7 mouse cellular contexts compared by ENCODE assay signal in the genomic region with DNA sequence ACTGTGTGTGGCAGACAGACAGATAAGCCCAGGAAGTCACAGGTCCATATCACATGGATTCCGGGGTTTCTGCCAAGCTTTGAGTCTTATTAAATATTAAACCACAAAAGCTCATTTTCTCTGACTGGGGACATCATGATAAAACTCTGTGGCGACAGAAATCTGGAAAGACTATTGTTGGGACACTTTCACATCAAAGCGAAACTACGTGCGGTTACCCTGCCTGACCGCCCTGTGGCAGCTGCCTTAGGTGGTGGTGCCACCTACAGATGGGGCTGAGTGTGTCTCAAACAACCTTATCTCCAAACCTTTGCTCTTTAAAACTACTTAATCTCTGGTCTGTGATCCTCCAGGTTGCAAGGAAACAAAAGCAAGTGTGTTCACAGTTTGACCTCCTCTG.
A peak's percentile ranks its signal among the peaks of the same experiment; 100 is the strongest.
DNase-seq lines count a peak whose midpoint lies in the region; ATAC-seq and TF ChIP-seq lines count a peak whose summit lies in the region.

No protein-coding gene starts in this region.

- H3K4me1 ChIP-seq in heart, embryonic 16.5 days (ENCODE audit: control insufficient read depth, insufficient read depth, low read length), result peaks cover 9% of the 10 kb centered on the region
- no peaks in the 10 kb centered on the region for H3K4me1 ChIP-seq in liver, embryonic 15.5 days (replicated peaks)
- no peaks in the 10 kb centered on the region for H3K4me1 ChIP-seq in stomach, embryonic 15.5 days

- H3K9me3 ChIP-seq in heart, embryonic 16.5 days (replicated peaks; ENCODE audit: control insufficient read depth, low read length), result no peaks in the 10 kb centered on the region
- H3K9me3 ChIP-seq in liver, embryonic 15.5 days (replicated peaks), result no peaks in the 10 kb centered on the region
- no peaks in the 10 kb centered on the region for H3K9me3 ChIP-seq in stomach, embryonic 15.5 days

- peak overlapping the region; percentile 77 for H3K27ac ChIP-seq in heart, embryonic 16.5 days (ENCODE audit: low read length)
- H3K27ac ChIP-seq in liver, embryonic 15.5 days (replicated peaks), result no peak overlapping the region
- H3K27ac ChIP-seq in stomach, embryonic 15.5 days, result no peak overlapping the region

- H3K79me2 ChIP-seq in C2C12 (ENCODE audit: control insufficient read depth, insufficient read depth), result no peaks in the 10 kb centered on the region

- peak overlapping the region; percentile 55 for H3K4me2 ChIP-seq in heart, embryonic 16.5 days (ENCODE audit: low read depth, low read length)
- peak overlapping the region; percentile 38; the same call in 1 of the 2 replicates for H3K4me2 ChIP-seq in liver, embryonic 15.5 days
- H3K4me2 ChIP-seq in stomach, embryonic 15.5 days, result peak overlapping the region; percentile 27; the same call in 1 of the 2 replicates

- peaks cover 10% of the 10 kb centered on the region for H3K27me3 ChIP-seq in C2C12 (ENCODE audit: control insufficient read depth, insufficient read depth, insufficient read length)
- no peaks in the 10 kb centered on the region; the same call in 1 of the 2 replicates for H3K27me3 ChIP-seq in heart, embryonic 16.5 days (ENCODE audit: control insufficient read depth, insufficient read depth, low read length)
- H3K27me3 ChIP-seq in liver, embryonic 15.5 days, result no peaks in the 10 kb centered on the region
- no peaks in the 10 kb centered on the region for H3K27me3 ChIP-seq in stomach, embryonic 15.5 days (replicated peaks)

- TF ChIP-seq CTCF in C2C12 (IDR thresholded peaks at IDR 0.05; ENCODE audit: control insufficient read depth, insufficient read depth, insufficient read length), result peak; percentile 73

- H3K4me3 ChIP-seq in C2C12 (ENCODE audit: insufficient read depth, poor library complexity, severe bottlenecking), result no peak overlapping the region
- H3K4me3 ChIP-seq in heart, embryonic 16.5 days (ENCODE audit: low read length), result peak overlapping the region; percentile 46
- H3K4me3 ChIP-seq in liver, embryonic 15.5 days (replicated peaks), result peak overlapping the region; percentile 30; the same call in 1 of the 2 replicates
- 0 out of 2 replicates have a peak overlapping the region, but pooled peaks have one; percentile 19 for H3K4me3 ChIP-seq in stomach, embryonic 15.5 days (replicated peaks)

- H3ac ChIP-seq in C2C12 (ENCODE audit: control insufficient read depth, insufficient read length, low read depth), result no peak overlapping the region

- H3K9ac ChIP-seq in heart, embryonic 16.5 days (ENCODE audit: low read length), result peak overlapping the region; percentile 47
- no peak overlapping the region for H3K9ac ChIP-seq in liver, embryonic 15.5 days
- no peak overlapping the region for H3K9ac ChIP-seq in stomach, embryonic 15.5 days

- WGBS in heart, embryonic 16.5 days, result 10% methylated on average over 6 of the region's 6 CpGs
- 22% methylated on average over 6 of the region's 6 CpGs for WGBS in liver, embryonic 15.5 days (ENCODE audit: insufficient replicate concordance)
- 34% methylated on average over 6 of the region's 6 CpGs for WGBS in stomach, embryonic 15.5 days

- no peaks in the 10 kb centered on the region for H3K79me3 ChIP-seq in C2C12 (ENCODE audit: low read depth)

- no peaks in the 10 kb centered on the region for H3K36me3 ChIP-seq in C2C12 (ENCODE audit: control insufficient read depth, insufficient read depth)
- H3K36me3 ChIP-seq in heart, embryonic 16.5 days (ENCODE audit: control insufficient read depth, insufficient read depth), result no peaks in the 10 kb centered on the region
- H3K36me3 ChIP-seq in liver, embryonic 15.5 days (replicated peaks), result no peaks in the 10 kb centered on the region
- H3K36me3 ChIP-seq in stomach, embryonic 15.5 days, result no peaks in the 10 kb centered on the region

- DNase-seq in 3T3-L1 (ENCODE audit: low read depth, low spot score), result peak; percentile 41
- DNase-seq in cerebellum, adult 11 months, result peak; percentile 40
- DNase-seq in left cerebral cortex, adult 8-10 months (ENCODE audit: low spot score in 2 of 2), result no peak

- ATAC-seq in heart, embryonic 16.5 days (replicated peaks; ENCODE audit: extremely low read depth, insufficient read depth, low FRiP score), result peak; percentile 54
- no peak for ATAC-seq in liver, embryonic 15.5 days (ENCODE audit: insufficient read depth)
- peak; percentile 81 for ATAC-seq in stomach, embryonic 15.5 days (ENCODE audit: insufficient read depth, low FRiP score, low read depth)

TF ChIP-seq in C2C12, 6 proteins besides CTCF, POLR2A, EP300 and RAD21:
- TF ChIP-seq USF1 (IDR thresholded peaks at IDR 0.05; ENCODE audit: low read depth) (no peak), MYOD1 (IDR thresholded peaks at IDR 0.05; ENCODE audit: control insufficient read depth, insufficient read length, low read depth) (peak; percentile 43), MYOG (IDR thresholded peaks at IDR 0.05; ENCODE audit: control insufficient read depth, extremely low read depth, insufficient read length) (no peak)

Comparison
In these comparisons a context has a peak if more than half of its experiments do, and no peak if none do; other contexts are left out.
1. DNase-seq: peak in 3T3-L1 (single experiment) and cerebellum, adult 11 months (single experiment); none in left cerebral cortex, adult 8-10 months (0 of 2).
2. Peak in every context shown above with its lines, with median percentiles within 50 percentile points of each other: H3K4me2 ChIP-seq.